Mouse (Mus musculus) hindbrain, embryonic 15.5 days (tissue): ENCODE results near the gene Rfx2. TPM values are rescaled to one million over a fixed set of nuclear protein-coding genes. Genes with fewer than 3 reads are reported as not detected.

ENCODE experiments used
- ATAC-seq: fragments of 200-750 bp; cut with Nextera tagmentation; 2 replicates; pipeline ENCODE4 v1.8.0; 2017; ENCODE audit warnings: low read depth, moderate number of reproducible peaks, moderate TSS enrichment; ENCODE audit not compliant: low FRiP score
- H3K27ac ChIP-seq: fragments of 300-500 bp; sonication (generic); replicated peaks from 2 replicates; pipeline ENCODE4 v1.5.1; 2015; ENCODE audit warnings: mild to moderate bottlenecking, inconsistent platforms
- H3K27me3 ChIP-seq: fragments of 300-500 bp; sonication (generic); 2 replicates; pipeline ENCODE4 v1.6.1; 2015; ENCODE audit warnings: control low read depth, inconsistent platforms
- H3K36me3 ChIP-seq: fragments of 300-500 bp; sonication (generic); 2 replicates; pipeline ENCODE4 v1.6.1; 2015; ENCODE audit warnings: control low read depth, inconsistent platforms
- H3K4me1 ChIP-seq: fragments of 300-500 bp; sonication (generic); replicated peaks from 2 replicates; pipeline ENCODE4 v1.6.1; 2015; ENCODE audit warnings: control low read depth, inconsistent platforms
- H3K4me2 ChIP-seq: fragments of 300-500 bp; sonication (generic); 2 replicates; pipeline ENCODE4 v1.6.1; 2015; ENCODE audit warnings: moderate library complexity, mild to moderate bottlenecking, inconsistent platforms
- H3K4me3 ChIP-seq: fragments of 300-500 bp; sonication (generic); 2 replicates; pipeline ENCODE4 v1.5.1; 2015; ENCODE audit warnings: mild to moderate bottlenecking, inconsistent platforms
- H3K9ac ChIP-seq: fragments of 300-500 bp; sonication (generic); 2 replicates; pipeline ENCODE4 v1.6.1; 2015; ENCODE audit warnings: inconsistent platforms
- H3K9me3 ChIP-seq: fragments of 300-500 bp; sonication (generic); 2 replicates; pipeline ENCODE4 v1.6.1; 2016; ENCODE audit warnings: control low read depth, inconsistent platforms
- WGBS: fragments of 180-500 bp; shearing (Covaris S2); methylation state at CpG from one replicate; pipeline ENCODE4 v1.1.7; 2015; 5-methylcytosine and 5-hydroxymethylcytosine counted together
- polyA plus RNA-seq: library from polyadenylated mRNA; unstranded; fragments of >200 nt; fragmentation: Nextera tagmentation; extraction: Ambion mirVana; gene quantifications from 2 replicates; pipeline ENCODE4 v1.2.1, GENCODE M21; 2015

Rfx2 gene
- polyA plus RNA-seq, 1 experiment from 2014 or later = 6.7 TPM

DNA sequence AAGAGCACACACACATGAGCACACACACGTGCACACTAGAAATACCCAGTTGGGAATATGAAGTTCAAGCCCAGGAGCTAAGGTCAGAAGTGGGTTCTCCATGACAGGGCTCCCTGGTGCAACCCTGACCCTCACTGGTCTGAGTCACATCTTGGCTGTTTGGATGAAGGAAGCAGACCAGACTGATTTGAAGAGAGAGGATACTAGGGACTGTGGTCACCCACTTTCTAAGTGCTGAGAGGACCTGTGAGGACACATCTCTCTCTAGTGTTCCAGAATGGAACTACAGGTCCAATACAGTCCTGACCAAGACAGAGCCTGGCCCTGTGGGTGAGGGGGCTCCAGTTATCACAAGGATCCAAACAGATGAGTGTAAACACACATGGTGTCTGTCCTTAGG lies 25.0 kb downstream of the Rfx2 start:
- Histone ChIP-seq H3K4me1 (peaks cover 32% of the 10 kb centered on the region), H3K9ac (no peak overlapping the region), H3K4me2 (no peak overlapping the region), H3K4me3 (no peak overlapping the region), H3K27me3 (no peaks in the 10 kb centered on the region), H3K27ac (no peak overlapping the region), H3K36me3 (no peaks in the 10 kb centered on the region), H3K9me3 (no peaks in the 10 kb centered on the region)
- 86% methylated on average over 1 of the region's 1 CpGs for WGBS
- ATAC-seq = no peak

DNA sequence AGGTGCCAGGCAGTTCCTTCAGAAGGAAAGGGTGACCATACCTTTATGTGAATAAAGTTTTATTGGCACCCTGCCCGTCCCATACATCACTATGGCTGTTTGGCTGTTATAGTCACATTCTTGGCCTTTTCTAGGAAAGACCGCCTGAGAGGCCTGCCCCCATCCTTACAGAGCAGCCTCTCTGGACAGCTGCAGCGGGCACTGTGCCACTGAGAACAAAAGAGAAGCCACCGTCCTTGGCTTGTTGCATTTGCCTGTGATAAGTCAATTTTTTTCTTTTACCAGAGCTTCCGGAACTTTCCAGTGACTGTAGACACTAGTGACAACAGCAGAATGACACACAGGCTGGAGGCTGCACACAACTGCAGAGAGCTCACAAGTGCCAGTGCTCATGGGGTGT lies 25.9 kb downstream of the Rfx2 start:
- Histone ChIP-seq H3K27ac (peak overlapping the region; percentile 50; the same call in 1 of the 2 replicates), H3K27me3 (no peaks in the 10 kb centered on the region), H3K9me3 (no peaks in the 10 kb centered on the region), H3K4me2 (no peak overlapping the region), H3K36me3 (no peaks in the 10 kb centered on the region), H3K4me3 (no peak overlapping the region), H3K9ac (no peak overlapping the region), H3K4me1 (peaks cover 24% of the 10 kb centered on the region)
- no peak for ATAC-seq
- WGBS = 65% methylated on average over 5 of the region's 5 CpGs

DNA sequence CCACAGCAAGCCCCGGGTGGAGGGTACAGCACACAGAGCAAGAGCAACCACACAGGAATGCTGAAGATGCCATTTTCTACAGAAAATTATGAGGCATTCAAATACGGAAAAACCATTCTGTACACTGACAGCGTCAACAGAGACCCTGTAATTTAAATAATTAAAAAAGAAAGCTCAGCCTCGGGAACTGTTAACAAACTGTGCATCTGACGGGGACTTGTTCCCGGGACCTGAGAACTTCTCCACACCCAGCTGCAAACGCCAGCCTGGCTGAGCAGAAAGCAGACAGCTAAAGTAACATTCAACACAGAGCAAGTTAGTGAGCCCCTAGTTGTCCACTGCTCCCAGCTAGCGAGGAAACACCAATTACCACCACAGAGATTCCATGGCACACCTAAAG lies 28.7 kb downstream of the Rfx2 start:
- 83% methylated on average over 8 of the region's 8 CpGs for WGBS
- H3K27ac ChIP-seq = no peak overlapping the region
- no peaks in the 10 kb centered on the region for H3K36me3 ChIP-seq
- peaks cover 12% of the 10 kb centered on the region; the same call in 1 of the 2 replicates for H3K4me1 ChIP-seq
- no peak overlapping the region for H3K9ac ChIP-seq
- H3K9me3 ChIP-seq = no peaks in the 10 kb centered on the region
- H3K4me2 ChIP-seq = no peak overlapping the region
- ATAC-seq = no peak
- H3K27me3 ChIP-seq = no peaks in the 10 kb centered on the region
- no peak overlapping the region for H3K4me3 ChIP-seq

DNA sequence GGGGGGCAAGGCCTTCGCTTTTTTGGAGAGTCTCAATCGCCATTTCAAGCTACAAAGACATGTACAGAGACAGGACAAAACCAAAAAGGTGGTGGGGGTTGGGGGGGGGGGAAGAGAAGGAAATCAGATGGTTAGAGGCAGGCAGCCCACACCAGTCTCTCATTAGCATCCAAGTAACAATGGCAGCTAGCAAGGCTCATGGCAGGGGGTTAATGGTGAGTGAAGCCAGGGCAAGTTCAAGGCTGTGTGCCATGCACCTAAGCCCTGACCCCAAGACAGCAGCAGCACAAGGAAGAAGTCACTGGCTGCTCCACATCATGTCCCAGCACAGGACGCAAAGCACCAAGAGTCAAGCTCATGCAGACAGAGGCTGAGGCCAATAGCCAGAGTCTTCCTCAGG lies 31.5 kb downstream of the Rfx2 start:
- no peak overlapping the region for H3K27ac ChIP-seq
- no peaks in the 10 kb centered on the region for H3K9me3 ChIP-seq
- ATAC-seq = no peak
- H3K4me3 ChIP-seq = no peak overlapping the region
- no peaks in the 10 kb centered on the region for H3K27me3 ChIP-seq
- no peak overlapping the region for H3K9ac ChIP-seq
- no peak overlapping the region for H3K4me2 ChIP-seq
- H3K36me3 ChIP-seq = no peaks in the 10 kb centered on the region
- 63% methylated on average over 3 of the region's 3 CpGs for WGBS
- 0 out of 2 replicates have a peak, but pooled peaks cover 2% of the 10 kb centered on the region for H3K4me1 ChIP-seq

DNA sequence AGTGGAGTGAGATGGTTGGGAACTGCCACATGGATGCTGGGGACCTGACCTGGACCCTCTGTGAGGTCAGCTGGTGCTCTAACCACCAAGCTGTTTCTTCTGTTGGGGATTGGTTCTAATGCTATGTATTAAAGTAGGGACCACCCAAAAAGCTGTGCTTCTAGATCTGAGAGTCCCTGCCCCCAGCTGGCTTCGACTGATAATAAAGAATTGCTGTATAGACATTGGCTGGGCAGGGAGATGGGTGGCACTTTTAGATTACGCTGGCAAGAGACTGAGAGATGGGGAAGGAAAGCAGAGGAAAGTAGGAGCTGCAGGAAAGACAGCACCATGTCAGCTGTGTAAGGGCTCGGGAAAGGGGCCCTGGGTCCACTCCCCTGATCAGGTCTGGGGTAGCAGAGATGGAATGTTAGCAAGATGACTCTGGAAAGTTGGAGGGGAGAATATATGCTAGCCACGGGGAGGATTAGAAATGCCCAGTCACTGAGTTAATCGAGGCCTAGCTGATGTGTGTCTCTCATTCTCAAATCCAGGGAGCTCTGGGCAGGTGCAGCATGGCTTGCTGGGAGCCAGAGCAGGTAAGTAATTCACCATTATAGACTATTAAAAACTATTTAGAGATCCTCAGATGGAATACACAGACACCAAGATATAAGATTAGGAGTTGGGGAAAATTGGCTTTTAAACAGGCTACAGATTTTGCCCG lies 37.0 kb downstream of the Rfx2 start:
- H3K4me1 ChIP-seq = no peaks in the 10 kb centered on the region
- 68% methylated on average over 6 of the region's 6 CpGs for WGBS
- no peaks in the 10 kb centered on the region for H3K9me3 ChIP-seq
- no peak overlapping the region for H3K4me2 ChIP-seq
- no peak overlapping the region for H3K4me3 ChIP-seq
- ATAC-seq = no peak
- H3K36me3 ChIP-seq = no peaks in the 10 kb centered on the region
- no peak overlapping the region for H3K9ac ChIP-seq
- H3K27ac ChIP-seq = no peak overlapping the region
- no peaks in the 10 kb centered on the region for H3K27me3 ChIP-seq

DNA sequence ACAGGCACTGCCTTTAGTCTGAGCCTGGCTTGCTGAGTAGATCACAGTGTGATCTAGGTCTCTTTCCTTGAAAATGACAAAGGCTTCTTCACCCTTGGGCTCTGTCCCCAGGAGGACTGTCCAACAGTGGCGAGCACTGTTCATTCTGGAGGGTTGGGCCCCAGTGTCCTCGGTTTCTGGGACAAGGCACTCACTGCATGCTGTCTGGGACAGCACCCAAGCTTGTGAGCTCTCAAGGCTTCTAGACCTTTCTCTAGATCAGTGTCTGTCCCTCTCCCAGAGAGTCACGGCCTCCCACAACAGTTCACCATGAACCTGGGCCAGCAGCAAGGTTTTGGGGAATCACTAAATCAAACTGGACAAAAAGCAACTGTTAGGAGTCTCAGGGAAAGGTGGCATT lies 38.2 kb downstream of the Rfx2 start:
- 90% methylated on average over 3 of the region's 3 CpGs for WGBS
- Histone ChIP-seq H3K27ac (no peak overlapping the region), H3K36me3 (no peaks in the 10 kb centered on the region), H3K4me3 (no peak overlapping the region), H3K4me2 (no peak overlapping the region), H3K9me3 (no peaks in the 10 kb centered on the region), H3K9ac (no peak overlapping the region), H3K4me1 (no peaks in the 10 kb centered on the region), H3K27me3 (no peaks in the 10 kb centered on the region)
- no peak for ATAC-seq

DNA sequence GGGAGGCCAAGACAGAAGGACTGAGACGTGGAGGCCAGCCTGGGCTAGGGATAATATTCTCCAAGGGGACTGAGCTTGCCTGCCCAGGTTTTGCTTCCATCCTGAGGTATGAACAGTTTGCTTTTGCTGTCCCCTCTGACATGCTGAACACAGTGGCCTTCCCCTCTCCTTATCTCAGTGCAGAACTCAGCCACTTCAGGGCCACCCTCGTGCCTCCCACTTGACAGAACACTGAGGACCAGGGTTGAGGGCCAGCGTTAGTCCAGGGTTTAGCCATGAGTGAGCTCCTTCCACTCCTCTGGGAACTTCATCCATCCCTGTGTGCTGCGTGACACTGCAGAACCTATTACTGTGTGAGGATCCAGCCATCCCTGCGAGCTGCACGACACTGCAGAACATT lies 41.5 kb downstream of the Rfx2 start:
- WGBS = 92% methylated on average over 6 of the region's 6 CpGs
- Histone ChIP-seq H3K4me3 (no peak overlapping the region), H3K27ac (no peak overlapping the region), H3K4me1 (no peaks in the 10 kb centered on the region), H3K36me3 (no peaks in the 10 kb centered on the region), H3K4me2 (no peak overlapping the region), H3K9ac (no peak overlapping the region), H3K27me3 (no peaks in the 10 kb centered on the region), H3K9me3 (no peaks in the 10 kb centered on the region)
- no peak for ATAC-seq

DNA sequence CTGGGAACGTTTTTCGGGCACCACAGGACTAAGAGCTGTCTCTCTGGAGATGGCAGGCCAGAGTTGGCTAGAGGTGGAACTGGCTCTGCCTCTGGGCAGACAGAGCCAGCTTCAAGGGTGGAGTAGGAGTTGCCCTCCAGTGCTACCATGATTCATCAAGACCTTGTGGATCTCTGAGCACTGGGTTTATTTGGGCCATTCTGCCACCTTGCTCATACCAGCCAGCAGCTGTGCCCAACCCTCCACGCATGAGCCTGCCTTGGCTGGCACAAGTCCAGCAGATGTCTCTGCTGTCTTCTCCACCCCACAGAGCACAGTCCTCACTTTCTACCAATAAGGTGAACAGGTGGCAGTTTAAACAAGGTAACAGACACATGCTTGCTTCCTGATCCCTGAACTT lies 41.9 kb downstream of the Rfx2 start:
- WGBS = 69% methylated on average over 3 of the region's 3 CpGs
- H3K9ac ChIP-seq = no peak overlapping the region

DNA sequence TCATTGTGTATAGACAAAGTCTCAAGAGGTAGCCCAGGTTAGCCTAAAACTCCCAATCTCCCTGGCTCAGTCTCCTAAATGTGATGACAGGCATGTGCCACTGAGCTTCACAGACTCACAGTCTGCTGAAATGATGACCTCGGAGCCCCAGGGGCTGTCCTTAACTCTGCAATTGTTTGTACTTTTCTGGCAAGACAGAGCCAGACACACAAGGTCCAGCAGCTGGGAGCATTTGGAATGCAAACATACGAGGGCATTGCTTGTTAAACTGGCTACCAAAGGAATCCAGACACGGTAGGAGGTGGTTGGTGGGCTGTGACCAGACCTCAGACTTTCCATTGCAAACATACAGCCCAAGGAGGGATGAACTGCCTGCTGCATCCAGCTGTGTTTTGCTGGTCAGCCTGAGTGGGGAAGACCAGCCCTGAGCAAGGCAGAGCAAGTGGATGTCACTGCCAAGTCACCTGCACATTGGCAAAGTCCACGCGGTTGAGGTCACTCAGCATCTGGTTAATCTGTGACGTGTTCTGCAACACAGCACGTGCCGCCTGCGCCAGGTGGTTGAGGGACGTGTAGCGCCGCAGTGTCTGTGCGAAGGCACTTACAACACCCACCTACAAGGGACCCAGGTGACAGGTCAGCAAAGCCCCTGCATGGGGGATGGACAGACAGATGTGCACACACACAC lies 50.4 kb downstream of the Rfx2 start:
- Histone ChIP-seq H3K4me2 (no peak overlapping the region), H3K27ac (no peak overlapping the region), H3K4me1 (no peaks in the 10 kb centered on the region), H3K36me3 (no peaks in the 10 kb centered on the region), H3K27me3 (no peaks in the 10 kb centered on the region), H3K4me3 (no peak overlapping the region), H3K9ac (no peak overlapping the region), H3K9me3 (no peaks in the 10 kb centered on the region)
- no peak for ATAC-seq
- WGBS = 86% methylated on average over 13 of the region's 13 CpGs

More for the DNA sequence above, 41.9 kb downstream of the Rfx2 start:
- Histone ChIP-seq H3K4me3 (no peak overlapping the region), H3K4me2 (no peak overlapping the region), H3K27me3 (no peaks in the 10 kb centered on the region), H3K9me3 (no peaks in the 10 kb centered on the region), H3K36me3 (no peaks in the 10 kb centered on the region), H3K4me1 (no peaks in the 10 kb centered on the region), H3K27ac (no peak overlapping the region)
- ATAC-seq = no peak

DNA sequence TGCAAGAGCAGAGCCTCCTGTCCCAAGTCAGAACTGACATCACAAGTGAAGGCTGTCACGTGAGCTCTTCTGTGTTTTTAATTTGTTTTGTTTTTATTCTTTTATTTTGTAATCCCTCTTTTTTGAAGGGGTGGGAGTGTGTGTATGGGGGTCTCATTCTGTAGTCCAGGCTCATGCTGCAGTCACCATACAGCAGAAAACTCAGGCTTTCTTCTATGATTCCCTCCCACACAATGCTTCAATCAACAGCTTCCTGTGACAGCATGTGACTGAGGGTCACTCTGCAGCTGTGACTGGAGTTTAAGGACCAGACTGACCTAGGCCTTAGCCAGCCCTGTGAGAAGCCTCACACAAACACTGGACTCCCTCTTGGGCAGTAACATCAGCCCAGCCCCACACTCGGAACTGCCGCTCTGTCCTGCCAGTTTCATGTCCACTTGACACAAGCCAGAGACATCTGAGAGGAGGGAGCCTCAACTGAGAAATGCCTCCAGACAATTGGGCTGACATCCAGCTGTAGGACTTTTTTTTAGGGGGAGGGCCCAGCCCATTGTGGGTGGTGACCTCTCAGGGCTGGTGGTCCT lies 51.9 kb downstream of the Rfx2 start:
- ATAC-seq = no peak
- H3K4me1 ChIP-seq = no peaks in the 10 kb centered on the region
- 41% methylated on average over 3 of the region's 3 CpGs for WGBS
- H3K27ac ChIP-seq = no peak overlapping the region
- H3K4me2 ChIP-seq = no peak overlapping the region
- no peak overlapping the region for H3K9ac ChIP-seq
- no peaks in the 10 kb centered on the region for H3K27me3 ChIP-seq
- no peak overlapping the region for H3K4me3 ChIP-seq
- H3K36me3 ChIP-seq = no peaks in the 10 kb centered on the region
- H3K9me3 ChIP-seq = no peaks in the 10 kb centered on the region

DNA sequence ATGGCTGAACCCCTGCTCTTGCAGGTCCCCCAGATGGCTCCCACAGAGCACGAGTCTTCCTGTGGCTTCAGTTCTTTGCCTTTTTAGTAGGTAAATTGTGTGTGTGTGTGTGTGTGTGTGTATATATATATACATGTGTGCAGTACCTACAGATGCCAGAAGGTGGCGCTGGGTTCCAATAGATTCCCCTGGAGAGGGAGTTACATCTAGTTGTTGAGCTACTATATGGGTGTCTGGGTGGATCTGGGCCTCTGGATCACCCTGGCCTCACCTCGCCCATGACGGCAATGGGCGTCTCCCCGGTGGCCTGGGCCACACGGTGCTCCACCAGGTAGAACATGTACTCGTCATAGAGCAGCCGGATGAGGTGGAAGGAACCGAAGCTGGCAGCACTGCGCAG lies 53.2 kb downstream of the Rfx2 start:
- ATAC-seq = no peak

DNA sequence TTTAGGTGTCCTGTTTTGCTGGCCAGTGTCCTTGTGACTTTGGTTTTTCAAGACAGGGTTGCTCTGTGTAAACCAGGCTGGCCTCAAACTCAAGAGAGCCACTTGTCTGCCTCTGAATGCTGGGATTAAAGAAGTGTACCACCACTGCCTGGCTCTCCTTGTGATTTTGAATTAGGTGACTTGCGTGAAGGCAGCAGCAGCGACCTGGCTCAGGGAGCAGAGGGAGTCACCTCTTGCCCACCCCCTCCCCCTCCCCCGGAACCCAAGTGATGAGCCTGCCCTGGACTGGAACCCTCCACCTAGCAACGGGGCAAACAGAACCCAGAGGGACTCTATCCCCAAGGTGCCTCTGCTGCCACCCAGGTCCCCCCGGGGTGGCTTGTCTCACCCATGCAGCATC lies 60.9 kb downstream of the Rfx2 start, which contains the start of gene Prr22:
Gene Prr22, plus strand, starts transcription at position 301 of the 400 bp plus-strand sequence.
- WGBS = 96% methylated on average over 5 of the region's 5 CpGs
- Histone ChIP-seq H3K4me1 (peaks cover 7% of the 10 kb centered on the region), H3K4me3 (no peak within 1 kb of the TSS), H3K36me3 (peaks cover 30% of the 10 kb centered on the region), H3K27me3 (no peaks in the 10 kb centered on the region), H3K27ac (no peak within 1 kb of the TSS), H3K4me2 (no peak within 1 kb of the TSS), H3K9me3 (no peaks in the 10 kb centered on the region), H3K9ac (no peak within 1 kb of the TSS)
- ATAC-seq = no peak

More for the DNA sequence above, 53.2 kb downstream of the Rfx2 start:
- Histone ChIP-seq H3K36me3 (no peaks in the 10 kb centered on the region), H3K4me1 (no peaks in the 10 kb centered on the region), H3K4me3 (no peak overlapping the region), H3K9me3 (no peaks in the 10 kb centered on the region), H3K9ac (no peak overlapping the region), H3K4me2 (no peak overlapping the region), H3K27ac (no peak overlapping the region), H3K27me3 (no peaks in the 10 kb centered on the region)
- WGBS = 91% methylated on average over 11 of the region's 11 CpGs
